Mouse (Mus musculus): ENCODE data around the gene Tsc22d4. TPM values are rescaled to one million over a fixed set of nuclear protein-coding genes. Genes with fewer than 3 reads are reported as not detected.
A peak's percentile ranks its signal among the peaks of the same experiment; 100 is the strongest.

Gene Tsc22d4
- 134 and 141 TPM in 2 replicates for polyA plus RNA-seq (2014; fragmentation: Nextera tagmentation; extraction: Ambion mirVana)

- DNase-seq (ENCODE audit: low spot score) (peak; percentile 98), ATAC-seq (ENCODE audit: low read depth) (peak; percentile 88)
- peak within 1 kb of the TSS; percentile 95 for H3K27ac ChIP-seq (replicated peaks; ENCODE audit: low read depth, low read length)
- peaks cover 9% of the 10 kb centered on the region for H3K36me3 ChIP-seq (ENCODE audit: control insufficient read depth, insufficient read depth, low read length)
- H3K4me1 ChIP-seq (ENCODE audit: control insufficient read depth, insufficient read depth, low read length): peaks cover 27% of the 10 kb centered on the region
- peak within 1 kb of the TSS; percentile 79 for H3K4me3 ChIP-seq (ENCODE audit: low read depth, low read length)
- H3K4me2 ChIP-seq (ENCODE audit: low read depth, low read length): peak within 1 kb of the TSS; percentile 96
- no peaks in the 10 kb centered on the region for H3K27me3 ChIP-seq (replicated peaks; ENCODE audit: control insufficient read depth, insufficient read depth, low read length)
- H3K9me3 ChIP-seq (ENCODE audit: control insufficient read depth, low read length): no peaks in the 10 kb centered on the region
- WGBS: 2% methylated on average over 26 of the region's 28 CpGs
- H3K9ac ChIP-seq (ENCODE audit: low read depth, low read length): peak within 1 kb of the TSS; percentile 84
These were observed at the start of gene Tsc22d4 for GRCm38 (mm10) chr5:137745214-137746171. Gene Tsc22d4, plus strand, starts transcription at chr5:137745730.

GRCm38 (mm10) chr5:137695930-137696329 lies 49.6 kb upstream of the Tsc22d4 start:
- ATAC-seq (ENCODE audit: low read depth) (no peak), DNase-seq (ENCODE audit: low spot score) (no peak)
- Histone ChIP-seq H3K4me2 (ENCODE audit: low read depth, low read length) (no peak overlapping the region), H3K4me3 (ENCODE audit: low read depth, low read length) (no peak overlapping the region), H3K27me3 (replicated peaks; ENCODE audit: control insufficient read depth, insufficient read depth, low read length) (no peaks in the 10 kb centered on the region), H3K9ac (ENCODE audit: low read depth, low read length) (no peak overlapping the region), H3K4me1 (ENCODE audit: control insufficient read depth, insufficient read depth, low read length) (no peaks in the 10 kb centered on the region), H3K9me3 (ENCODE audit: control insufficient read depth, low read length) (no peaks in the 10 kb centered on the region), H3K27ac (replicated peaks; ENCODE audit: low read depth, low read length) (no peak overlapping the region), H3K36me3 (ENCODE audit: control insufficient read depth, insufficient read depth, low read length) (no peaks in the 10 kb centered on the region)
- 75% methylated on average over 4 of the region's 4 CpGs for WGBS

- Histone ChIP-seq H3K4me1 (ENCODE audit: control insufficient read depth, insufficient read depth, low read length) (no peaks in the 10 kb centered on the region), H3K4me2 (ENCODE audit: low read depth, low read length) (no peak overlapping the region), H3K27me3 (replicated peaks; ENCODE audit: control insufficient read depth, insufficient read depth, low read length) (no peaks in the 10 kb centered on the region), H3K27ac (replicated peaks; ENCODE audit: low read depth, low read length) (no peak overlapping the region), H3K9ac (ENCODE audit: low read depth, low read length) (no peak overlapping the region), H3K36me3 (ENCODE audit: control insufficient read depth, insufficient read depth, low read length) (no peaks in the 10 kb centered on the region), H3K4me3 (ENCODE audit: low read depth, low read length) (no peak overlapping the region), H3K9me3 (ENCODE audit: control insufficient read depth, low read length) (no peaks in the 10 kb centered on the region)
- 75% methylated on average over 3 of the region's 3 CpGs for whole genome bisulfite sequencing
- DNase-seq (ENCODE audit: low spot score): no peak
- ATAC-seq (ENCODE audit: low read depth): no peak
These were observed 46.5 kb upstream of the Tsc22d4 start for GRCm38 (mm10) chr5:137699080-137699479.

GRCm38 (mm10) chr5:137699850-137700249 lies 45.7 kb upstream of the Tsc22d4 start:
- Histone ChIP-seq H3K27me3 (replicated peaks; ENCODE audit: control insufficient read depth, insufficient read depth, low read length) (no peaks in the 10 kb centered on the region), H3K4me3 (ENCODE audit: low read depth, low read length) (no peak overlapping the region)

GRCm38 (mm10) chr5:137705242-137705641 lies 40.3 kb upstream of the Tsc22d4 start:
- H3K4me2 ChIP-seq (ENCODE audit: low read depth, low read length): no peak overlapping the region
- ATAC-seq (ENCODE audit: low read depth): no peak
- WGBS: 59% methylated on average over 6 of the region's 6 CpGs
- no peak overlapping the region for H3K27ac ChIP-seq (replicated peaks; ENCODE audit: low read depth, low read length)
- H3K27me3 ChIP-seq (replicated peaks; ENCODE audit: control insufficient read depth, insufficient read depth, low read length): no peaks in the 10 kb centered on the region
- no peaks in the 10 kb centered on the region for H3K9me3 ChIP-seq (ENCODE audit: control insufficient read depth, low read length)
- H3K9ac ChIP-seq (ENCODE audit: low read depth, low read length): no peak overlapping the region
- no peak overlapping the region for H3K4me3 ChIP-seq (ENCODE audit: low read depth, low read length)
- H3K36me3 ChIP-seq (ENCODE audit: control insufficient read depth, insufficient read depth, low read length): no peaks in the 10 kb centered on the region
- no peaks in the 10 kb centered on the region for H3K4me1 ChIP-seq (ENCODE audit: control insufficient read depth, insufficient read depth, low read length)
- no peak for DNase-seq (ENCODE audit: low spot score)

More at GRCm38 (mm10) chr5:137699850-137700249, 45.7 kb upstream of the Tsc22d4 start:
- Histone ChIP-seq H3K4me2 (ENCODE audit: low read depth, low read length) (no peak overlapping the region), H3K9me3 (ENCODE audit: control insufficient read depth, low read length) (no peaks in the 10 kb centered on the region), H3K36me3 (ENCODE audit: control insufficient read depth, insufficient read depth, low read length) (no peaks in the 10 kb centered on the region), H3K27ac (replicated peaks; ENCODE audit: low read depth, low read length) (no peak overlapping the region), H3K9ac (ENCODE audit: low read depth, low read length) (no peak overlapping the region), H3K4me1 (ENCODE audit: control insufficient read depth, insufficient read depth, low read length) (no peaks in the 10 kb centered on the region)
- 50% methylated on average over 2 of the region's 2 CpGs for WGBS
- DNase-seq (ENCODE audit: low spot score) (no peak), ATAC-seq (ENCODE audit: low read depth) (no peak)

GRCm38 (mm10) chr5:137706913-137707633 lies 38.5 kb upstream of the Tsc22d4 start:
- Histone ChIP-seq H3K4me1 (ENCODE audit: control insufficient read depth, insufficient read depth, low read length) (no peaks in the 10 kb centered on the region), H3K9ac (ENCODE audit: low read depth, low read length) (no peak overlapping the region), H3K27me3 (replicated peaks; ENCODE audit: control insufficient read depth, insufficient read depth, low read length) (no peaks in the 10 kb centered on the region), H3K4me2 (ENCODE audit: low read depth, low read length) (0 out of 2 replicates have a peak overlapping the region, but pooled peaks have one; percentile 4), H3K4me3 (ENCODE audit: low read depth, low read length) (no peak overlapping the region), H3K27ac (replicated peaks; ENCODE audit: low read depth, low read length) (peak overlapping the region; percentile 33; the same call in 1 of the 2 replicates), H3K9me3 (ENCODE audit: control insufficient read depth, low read length) (no peaks in the 10 kb centered on the region), H3K36me3 (ENCODE audit: control insufficient read depth, insufficient read depth, low read length) (no peaks in the 10 kb centered on the region)
- ATAC-seq (ENCODE audit: low read depth) (peak; percentile 90), DNase-seq (ENCODE audit: low spot score) (peak; percentile 92)
- 52% methylated on average over 12 of the region's 12 CpGs for WGBS

GRCm38 (mm10) chr5:137713454-137713853 lies 32.1 kb upstream of the Tsc22d4 start:
- no peak for DNase-seq (ENCODE audit: low spot score)

GRCm38 (mm10) chr5:137715685-137716084 lies 29.8 kb upstream of the Tsc22d4 start:
- Histone ChIP-seq H3K9me3 (ENCODE audit: control insufficient read depth, low read length) (no peaks in the 10 kb centered on the region), H3K27me3 (replicated peaks; ENCODE audit: control insufficient read depth, insufficient read depth, low read length) (no peaks in the 10 kb centered on the region), H3K9ac (ENCODE audit: low read depth, low read length) (no peak overlapping the region), H3K27ac (replicated peaks; ENCODE audit: low read depth, low read length) (no peak overlapping the region), H3K4me3 (ENCODE audit: low read depth, low read length) (no peak overlapping the region), H3K36me3 (ENCODE audit: control insufficient read depth, insufficient read depth, low read length) (no peaks in the 10 kb centered on the region), H3K4me1 (ENCODE audit: control insufficient read depth, insufficient read depth, low read length) (no peaks in the 10 kb centered on the region), H3K4me2 (ENCODE audit: low read depth, low read length) (no peak overlapping the region)
- ATAC-seq (ENCODE audit: low read depth) (no peak), DNase-seq (ENCODE audit: low spot score) (no peak)
- 53% methylated on average over 8 of the region's 8 CpGs for WGBS

More at GRCm38 (mm10) chr5:137713454-137713853, 32.1 kb upstream of the Tsc22d4 start:
- no peaks in the 10 kb centered on the region for H3K27me3 ChIP-seq (replicated peaks; ENCODE audit: control insufficient read depth, insufficient read depth, low read length)
- no peaks in the 10 kb centered on the region for H3K9me3 ChIP-seq (ENCODE audit: control insufficient read depth, low read length)
- WGBS: 75% methylated on average over 5 of the region's 5 CpGs
- no peak overlapping the region for H3K27ac ChIP-seq (replicated peaks; ENCODE audit: low read depth, low read length)
- H3K4me2 ChIP-seq (ENCODE audit: low read depth, low read length): no peak overlapping the region
- no peak overlapping the region for H3K9ac ChIP-seq (ENCODE audit: low read depth, low read length)
- no peaks in the 10 kb centered on the region for H3K4me1 ChIP-seq (ENCODE audit: control insufficient read depth, insufficient read depth, low read length)
- no peak overlapping the region for H3K4me3 ChIP-seq (ENCODE audit: low read depth, low read length)
- H3K36me3 ChIP-seq (ENCODE audit: control insufficient read depth, insufficient read depth, low read length): no peaks in the 10 kb centered on the region
- no peak for ATAC-seq (ENCODE audit: low read depth)
